Mouse (Mus musculus) megakaryocyte-erythroid progenitor cell, adult 5 weeks (primary cell): Measurements from ENCODE around the gene Btnl2. TPM values are rescaled to one million over a fixed set of nuclear protein-coding genes. Genes with fewer than 3 reads are reported as not detected.

Source experiments
- polyA plus RNA-seq: library from polyadenylated mRNA; stranded (reverse); fragments of >175 nt; gene quantifications from 2 replicates; pipeline ENCODE4 v1.2.3, GENCODE M21; 2012

Btnl2 gene
- polyA plus RNA-seq: 0.02 TPM in 1 of 2 replicates, not detected in the other

DNA sequence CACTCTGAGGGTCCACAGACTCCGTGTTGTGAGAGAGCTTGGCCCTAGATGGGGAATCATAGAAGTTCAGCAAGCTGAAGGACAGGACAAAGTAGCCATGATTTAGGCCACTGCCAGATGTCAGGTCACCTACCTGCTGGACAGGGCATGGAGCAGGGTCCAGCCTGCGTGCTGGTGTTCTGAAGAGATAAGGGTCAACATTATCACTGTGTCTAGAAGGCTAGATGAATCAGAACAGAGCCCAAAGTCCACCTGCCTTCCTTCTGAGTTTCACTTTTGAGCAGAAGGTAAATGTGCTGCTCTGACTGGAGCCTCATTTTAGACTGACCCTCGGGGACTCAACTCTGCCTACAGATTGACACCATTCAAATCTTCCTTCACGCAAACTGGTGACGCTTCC, at the start of gene Btnl2:
Gene Btnl2 (plus strand): TSS at position 284 of the 400 bp plus-strand sequence.

DNA sequence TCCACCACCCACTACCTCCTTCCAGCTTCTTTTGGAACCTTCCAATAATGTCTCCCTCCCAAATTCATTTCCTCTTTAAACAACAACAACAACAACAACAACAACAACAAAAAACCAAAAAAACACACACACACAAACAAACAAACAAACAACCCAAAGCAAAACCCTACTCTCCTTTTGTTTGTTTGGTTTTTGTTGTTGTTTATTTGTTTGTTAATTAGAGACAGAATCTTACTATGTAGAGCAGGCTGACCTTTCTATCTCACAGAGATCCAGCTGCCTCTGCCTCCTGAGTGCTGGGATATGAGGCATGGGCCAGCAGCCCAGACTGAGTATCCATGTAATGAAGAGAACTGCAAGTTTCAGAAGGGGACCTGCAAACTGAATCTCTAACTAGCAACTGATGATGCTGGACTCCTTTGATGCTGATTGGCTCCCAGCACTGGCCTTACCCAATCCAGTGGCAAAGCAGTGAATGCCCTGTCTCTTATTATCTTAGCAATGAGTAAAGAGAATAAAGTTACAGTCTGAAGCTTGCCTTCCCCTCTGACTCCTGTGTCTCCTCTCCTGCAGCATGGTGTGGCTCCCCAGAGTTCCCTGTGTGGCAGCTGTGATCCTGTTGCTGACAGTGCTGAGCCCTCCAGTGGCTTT, 49.1 kb upstream of the Btnl2 start, which contains the start of gene H2-Eb1:
Gene H2-Eb1 (plus strand): TSS at position 488 of the 651 bp plus-strand sequence.

DNA sequence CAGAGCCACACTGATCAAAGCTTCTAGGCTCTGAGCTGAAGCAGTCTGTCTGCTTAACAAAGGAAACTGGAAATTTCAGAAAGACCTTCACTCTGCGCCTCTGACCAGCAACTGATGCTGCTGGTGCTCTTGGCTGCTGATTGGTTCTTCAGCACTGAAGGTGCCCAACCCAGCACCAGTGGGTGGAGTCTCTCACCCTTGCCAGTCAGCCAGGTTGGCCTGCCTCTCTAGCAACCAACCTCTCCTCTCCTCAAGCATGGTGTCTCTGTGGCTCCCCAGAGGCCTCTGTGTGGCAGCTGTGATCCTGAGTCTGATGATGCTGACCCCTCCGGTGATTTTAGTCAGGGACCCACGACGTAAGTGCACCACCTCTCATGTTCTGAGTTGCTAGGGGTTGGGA, 29.2 kb upstream of the Btnl2 start, which contains the start of gene H2-Eb2:
Gene H2-Eb2 (plus strand): TSS at position 230 of the 400 bp plus-strand sequence.

DNA sequence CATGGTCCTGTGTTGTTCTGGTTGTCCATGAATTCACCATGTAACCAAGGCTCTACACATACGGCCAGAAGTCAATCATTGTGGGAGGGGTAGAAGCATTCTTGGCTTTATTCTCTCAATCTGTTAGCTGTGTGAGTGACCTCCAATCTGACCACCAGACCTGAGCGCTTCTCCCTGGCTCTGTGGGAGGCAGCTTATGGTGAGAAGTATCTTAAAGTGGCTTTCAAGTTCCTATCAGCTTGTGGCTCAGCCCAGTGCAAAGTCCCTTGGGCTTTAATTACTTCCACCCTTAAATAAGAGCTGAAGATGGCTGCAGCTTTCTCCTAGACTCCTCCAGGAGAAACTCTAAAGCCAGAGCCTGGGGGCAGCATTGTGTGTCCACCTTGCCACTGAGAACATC, 22.2 kb downstream of the Btnl2 start, which contains the start of gene Btnl1:
Gene Btnl1 (plus strand): TSS at position 286 of the 400 bp plus-strand sequence.

DNA sequence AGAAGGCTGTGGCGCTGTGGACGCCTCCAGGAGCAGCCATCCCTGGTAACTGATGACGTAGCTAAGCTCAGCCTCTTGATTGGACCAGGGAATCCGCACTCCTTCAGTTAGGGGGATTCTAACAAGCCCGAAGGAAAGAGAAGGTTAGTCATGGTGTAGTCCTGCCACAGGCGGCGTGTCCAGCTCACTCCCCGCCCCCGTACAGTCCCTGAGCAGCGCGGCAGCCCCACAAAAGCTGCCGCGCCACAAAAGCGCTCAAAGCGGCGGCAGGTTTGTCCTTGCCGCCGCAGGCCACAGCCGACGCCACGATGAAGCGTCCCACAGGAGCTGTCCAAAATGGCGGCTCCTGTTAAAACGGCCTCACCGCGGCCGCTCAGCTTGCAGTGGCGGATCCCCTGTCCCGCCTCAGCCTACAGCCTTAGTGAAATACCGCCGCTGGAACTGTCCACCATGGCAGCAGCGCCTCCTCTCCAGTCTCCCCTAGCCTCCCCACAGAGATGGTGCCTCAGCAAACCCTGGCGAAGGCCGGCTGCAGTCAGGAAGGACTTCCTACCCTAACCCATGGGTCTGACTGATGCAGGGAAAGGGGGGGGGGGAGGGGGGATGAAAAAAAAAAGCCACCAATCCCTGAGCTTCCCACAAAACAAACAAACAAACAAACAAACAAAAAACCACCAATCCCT, 44.2 kb downstream of the Btnl2 start, which contains the start of gene BC051142:
Gene BC051142 (plus strand): TSS at position 110 of the 683 bp plus-strand sequence.

Other genes starting within 250 kb of the Btnl2 start
- 87.7 and 91.4 TPM in 2 replicates for gene H2-DMa, start 235.3 kb upstream of the Btnl2 start, polyA plus RNA-seq
- gene Brd2, start 232.2 kb upstream of the Btnl2 start, polyA plus RNA-seq: 509 and 540 TPM in 2 replicates
- 3.6 and 4.5 TPM in 2 replicates for gene H2-DMb2, start 211.5 kb upstream of the Btnl2 start, polyA plus RNA-seq
- 42.5 and 51.0 TPM in 2 replicates for gene H2-DMb1, start 201.8 kb upstream of the Btnl2 start, polyA plus RNA-seq
- gene Tap1, start 167.3 kb upstream of the Btnl2 start, polyA plus RNA-seq: 141 TPM in 2 replicates
- 78.2 and 85.0 TPM in 2 replicates for gene Psmb9, start 167.1 kb upstream of the Btnl2 start, polyA plus RNA-seq
- gene Psmb8, start 157.1 kb upstream of the Btnl2 start, polyA plus RNA-seq: 393 and 403 TPM in 2 replicates
- gene Tap2, start 151.3 kb upstream of the Btnl2 start, polyA plus RNA-seq: 218 and 296 TPM in 2 replicates
- gene H2-Ob, start 115.9 kb upstream of the Btnl2 start, polyA plus RNA-seq: 10.4 and 14.9 TPM in 2 replicates
- gene H2-Ab1, start 97.1 kb upstream of the Btnl2 start, polyA plus RNA-seq: 360 and 375 TPM in 2 replicates
- 31.4 and 35.0 TPM in 2 replicates for gene H2-Aa, start 67.0 kb upstream of the Btnl2 start, polyA plus RNA-seq
- gene H2-Eb1, start 49.0 kb upstream of the Btnl2 start, polyA plus RNA-seq: 53.5 and 61.7 TPM in 2 replicates
- gene H2-Eb2, start 29.2 kb upstream of the Btnl2 start, polyA plus RNA-seq: 0.03 TPM in 1 of 2 replicates, not detected in the other
- gene Btnl1, start 22.3 kb downstream of the Btnl2 start, polyA plus RNA-seq: not detected in 2 replicates
- gene BC051142, start 44.0 kb downstream of the Btnl2 start, polyA plus RNA-seq: 0.09 and 0.53 TPM in 2 replicates
- gene Btnl4, start 122.5 kb downstream of the Btnl2 start, polyA plus RNA-seq: not detected in 2 replicates
- gene Btnl6, start 162.5 kb downstream of the Btnl2 start, polyA plus RNA-seq: not detected in 2 replicates
- 2.6 and 3.1 TPM in 2 replicates for gene Notch4, start 209.4 kb downstream of the Btnl2 start, polyA plus RNA-seq
- 351 and 421 TPM in 2 replicates for gene Gpsm3, start 235.0 kb downstream of the Btnl2 start, polyA plus RNA-seq
- gene Pbx2, start 236.4 kb downstream of the Btnl2 start, polyA plus RNA-seq: 81.6 and 90.2 TPM in 2 replicates
- gene Ager, start 243.0 kb downstream of the Btnl2 start, polyA plus RNA-seq: 7.3 and 10.8 TPM in 2 replicates
- gene Rnf5, start 248.9 kb downstream of the Btnl2 start, polyA plus RNA-seq: 65.9 and 70.5 TPM in 2 replicates
- gene Agpat1, start 249.4 kb downstream of the Btnl2 start, polyA plus RNA-seq: 119 and 139 TPM in 2 replicates